Mouse (Mus musculus) liver, embryonic 14.5 days (tissue): Measurements from ENCODE around the gene Msl1.

ENCODE experiments used
- CTCF ChIP-seq: IDR thresholded peaks from 2 replicates; pipeline ENCODE4 v1.5.1; 2016; ENCODE audit warnings: antibody characterized with exemption, low read depth, control low read depth
- EP300 ChIP-seq: IDR thresholded peaks from 2 replicates; pipeline ENCODE4 v1.6.1; 2016; ENCODE audit warnings: antibody characterized with exemption, low read depth

GRCm38 (mm10) chr11:98810686-98811085 lies 15.4 kb downstream of the Msl1 start:
- no peak for TF ChIP-seq EP300
- no peak for TF ChIP-seq CTCF
